Mouse (Mus musculus) gastrocnemius, adult 18-20 months (tissue): ENCODE measurements around the gene D030056L22Rik. TPM values are rescaled to one million over a fixed set of nuclear protein-coding genes. Genes with fewer than 3 reads are reported as not detected.

Experiments used
- DNase-seq: peaks from one replicate; pipeline ENCODE4 v3.0.0; 2021; ENCODE audit warnings: low spot score
- long read RNA-seq, 2 experiments: library from polyadenylated mRNA; stranded (forward); transcript quantifications; one replicate each; pipeline ENCODE4 v2.0.0; 2021
- total RNA-seq, 2 experiments: library from RNA; stranded (reverse); gene quantifications; 2 replicates each; pipeline ENCODE4 v1.2.3; 2021

D030056L22Rik gene
- 1 to 10 TPM; 3.3 to 3.8 TPM for total RNA-seq
- long read RNA-seq, experiment 1, transcript D030056L22Rik-202 (2 exons, 1,677 nt): major isoform, 6 of 9 reads
- long read RNA-seq, experiment 1, partial matches to known transcripts: 0 of 9 reads
- long read RNA-seq, experiment 1, other reads (novel, unspliced or antisense): 0 of 9 reads
- long read RNA-seq, experiment 2, transcript D030056L22Rik-202 (2 exons, 1,677 nt): major isoform, 5 of 8 reads
- long read RNA-seq, experiment 2, partial matches to known transcripts: 0 of 8 reads
- long read RNA-seq, experiment 2, other reads (novel, unspliced or antisense): 1 of 8 reads

GRCm38 (mm10) chr19:18712866-18713300 lies at the start of gene D030056L22Rik:
Gene D030056L22Rik, plus strand, starts transcription at chr19:18713193.
- peak; percentile 97 for DNase-seq

GRCm38 (mm10) chr19:18663904-18664303 lies 49.1 kb upstream of the D030056L22Rik start:
- no peak for DNase-seq

- DNase-seq: no peak
Observed at GRCm38 (mm10) chr19:18666966-18667365, 46.0 kb upstream of the D030056L22Rik start.

GRCm38 (mm10) chr19:18669551-18669950 lies 43.4 kb upstream of the D030056L22Rik start:
- no peak for DNase-seq

DNA sequence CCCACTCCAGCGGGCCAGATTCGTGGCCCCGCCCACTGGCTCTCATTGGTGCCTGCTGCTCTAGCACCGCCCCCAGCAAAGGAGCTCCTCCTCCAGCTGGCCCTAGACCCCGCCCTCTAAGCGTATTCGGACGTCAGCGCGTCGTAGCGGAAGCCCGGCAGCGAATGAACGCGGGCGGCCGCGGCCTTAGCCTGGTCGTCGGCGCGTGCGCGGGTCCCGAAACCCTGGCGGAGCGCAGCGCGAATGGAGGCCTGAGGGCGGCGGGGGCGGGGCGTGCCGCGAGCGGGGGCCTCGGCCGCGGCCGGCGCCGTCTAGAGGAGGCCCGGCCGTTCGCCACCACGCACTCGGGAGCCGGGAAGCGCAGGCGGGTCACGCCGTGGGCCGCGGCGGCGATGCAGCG lies 42.4 kb upstream of the D030056L22Rik start, which contains the start of gene Carnmt1:
TSS of gene Carnmt1 (plus strand) at position 157 of the 400 bp plus-strand sequence.
- DNase-seq: peak; percentile 99

DNA sequence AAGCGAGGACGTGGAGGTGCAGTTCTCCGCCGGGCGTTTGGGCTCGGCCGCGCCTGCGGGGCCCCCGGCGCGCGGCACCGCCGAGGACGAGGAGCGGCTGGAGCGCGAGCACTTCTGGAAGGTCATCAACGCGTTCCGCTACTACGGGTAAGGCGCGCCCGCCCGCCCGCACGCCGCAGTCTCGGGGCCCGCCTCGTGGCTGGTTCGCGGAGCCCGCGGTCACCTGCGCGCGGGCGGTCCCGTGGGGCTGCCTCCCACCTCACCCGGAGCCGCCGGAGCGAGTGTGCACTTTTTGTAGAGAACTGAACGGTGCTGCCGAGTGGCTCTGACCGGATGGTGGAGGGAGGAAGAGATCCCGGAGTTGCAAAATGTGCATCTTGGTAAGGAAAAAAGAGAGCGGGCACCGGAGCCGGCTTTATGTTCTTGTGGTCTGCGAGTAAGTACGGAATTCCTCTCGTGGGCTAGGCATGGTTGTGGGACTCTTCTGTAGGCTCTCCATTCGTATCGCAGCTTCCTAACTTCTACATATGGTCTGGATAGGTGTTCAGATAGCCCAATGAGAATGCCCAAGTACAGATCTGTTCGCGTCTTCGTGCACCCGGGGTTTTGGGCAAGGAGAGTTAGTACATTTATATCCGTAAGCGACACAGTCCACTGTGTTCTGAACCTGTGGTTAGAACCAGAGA lies 41.8 kb upstream of the D030056L22Rik start:
- DNase-seq: no peak

GRCm38 (mm10) chr19:18672498-18672897 lies 40.5 kb upstream of the D030056L22Rik start:
- peak; percentile 40 for DNase-seq

DNA sequence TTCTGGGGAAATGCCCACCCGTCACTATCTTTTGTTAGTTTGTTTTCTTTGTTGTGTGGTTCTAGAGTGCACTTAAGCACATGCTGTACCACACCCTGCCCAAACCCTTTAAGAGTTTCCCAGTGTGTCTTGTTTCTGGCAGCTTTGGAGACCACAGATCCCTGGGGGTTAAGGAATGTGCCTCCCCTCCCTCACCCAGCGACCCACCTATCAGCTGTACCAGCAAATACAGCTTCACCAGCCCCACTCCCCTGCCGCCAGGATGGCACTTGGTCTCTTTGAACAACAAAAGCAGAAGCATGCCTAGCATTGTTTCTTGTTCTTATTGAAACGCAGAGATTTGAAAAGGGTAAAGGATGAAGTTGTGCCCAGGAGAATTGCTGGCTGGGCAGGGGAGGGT lies 39.9 kb upstream of the D030056L22Rik start:
- DNase-seq: no peak

- no peak for DNase-seq
Observed at GRCm38 (mm10) chr19:18682142-18682541, 30.9 kb upstream of the D030056L22Rik start.

GRCm38 (mm10) chr19:18687556-18687955 lies 25.4 kb upstream of the D030056L22Rik start:
- peak; percentile 35 for DNase-seq

DNA sequence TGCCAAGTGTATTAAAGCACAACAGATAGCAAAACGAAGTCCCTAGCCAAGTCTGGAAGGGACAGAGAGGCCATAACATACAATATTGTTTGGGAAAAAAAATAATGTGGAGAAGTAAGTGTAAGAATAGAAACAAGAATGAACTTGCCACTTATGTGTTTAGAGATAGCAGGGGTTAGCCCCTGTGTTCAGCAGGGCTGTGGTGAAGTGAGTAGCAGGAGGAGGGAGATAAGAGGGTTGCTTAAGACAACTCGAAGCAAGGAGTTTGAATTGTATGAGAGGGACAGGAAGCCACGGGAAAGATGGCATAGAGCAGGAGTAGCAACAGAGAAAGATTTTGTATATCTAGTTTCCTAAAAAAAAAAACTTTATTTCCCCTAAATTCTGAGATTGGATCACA lies 20.8 kb upstream of the D030056L22Rik start:
- DNase-seq: no peak

- no peak for DNase-seq
Observed at GRCm38 (mm10) chr19:18692768-18693167, 20.2 kb upstream of the D030056L22Rik start.

DNA sequence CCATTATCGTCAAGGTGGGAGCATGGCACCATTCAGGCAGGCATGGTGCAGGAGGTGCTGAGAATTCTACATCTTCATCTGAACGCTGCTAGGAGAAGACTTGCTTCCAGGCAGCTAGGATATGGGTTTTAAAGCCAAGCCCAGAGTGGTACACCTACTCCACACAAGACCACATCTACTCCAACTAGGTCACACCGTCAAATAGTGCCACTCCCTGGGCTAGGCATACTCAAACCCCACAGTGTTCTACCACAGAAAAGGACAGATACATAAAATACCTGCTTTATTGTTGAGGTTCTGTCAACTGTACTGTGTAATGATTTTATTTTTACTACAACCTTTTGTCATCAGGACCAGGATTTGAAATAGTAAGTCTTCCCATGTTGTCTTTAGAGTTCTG lies 17.9 kb upstream of the D030056L22Rik start:
- DNase-seq: no peak

GRCm38 (mm10) chr19:18695552-18695951 lies 17.4 kb upstream of the D030056L22Rik start:
- no peak for DNase-seq

DNA sequence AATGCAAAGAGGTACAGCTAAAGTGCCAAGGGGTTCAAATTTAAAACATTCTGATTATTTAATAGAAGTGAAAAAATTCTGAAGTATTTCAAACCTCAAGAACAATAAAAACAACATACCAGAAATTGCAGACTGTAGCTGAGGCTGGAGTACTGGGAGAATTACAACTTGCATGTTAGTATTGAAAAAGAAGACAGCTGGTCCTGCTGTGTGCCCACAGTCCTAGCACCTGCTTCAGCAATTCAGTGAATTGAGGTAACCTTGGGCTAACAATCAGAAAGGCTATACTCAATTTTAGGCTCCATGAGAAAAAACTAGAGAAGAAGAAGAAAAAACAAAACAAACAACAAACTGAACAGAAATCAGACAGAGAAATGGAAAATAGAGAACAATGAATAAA lies 4.9 kb upstream of the D030056L22Rik start:
- no peak for DNase-seq

DNA sequence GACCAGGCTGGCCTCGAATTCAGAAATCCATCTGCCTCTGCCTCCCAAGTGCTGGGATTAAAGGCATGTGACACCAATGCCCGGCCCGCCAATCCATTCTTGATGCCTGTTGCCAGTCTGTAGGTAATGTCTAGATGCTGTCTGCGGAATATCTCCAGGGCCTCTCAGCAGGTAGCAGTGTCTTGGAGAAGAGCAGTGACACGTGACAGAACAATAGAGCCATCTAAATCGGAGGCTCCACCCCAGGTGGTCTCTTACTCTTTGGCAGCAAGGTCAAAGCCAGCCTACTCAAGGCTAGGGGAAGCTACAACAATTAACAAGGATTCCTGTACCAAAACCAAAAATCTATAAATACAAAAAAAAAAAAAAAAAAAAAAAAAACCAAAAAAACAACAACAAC lies 2.1 kb upstream of the D030056L22Rik start:
- DNase-seq: no peak

DNA sequence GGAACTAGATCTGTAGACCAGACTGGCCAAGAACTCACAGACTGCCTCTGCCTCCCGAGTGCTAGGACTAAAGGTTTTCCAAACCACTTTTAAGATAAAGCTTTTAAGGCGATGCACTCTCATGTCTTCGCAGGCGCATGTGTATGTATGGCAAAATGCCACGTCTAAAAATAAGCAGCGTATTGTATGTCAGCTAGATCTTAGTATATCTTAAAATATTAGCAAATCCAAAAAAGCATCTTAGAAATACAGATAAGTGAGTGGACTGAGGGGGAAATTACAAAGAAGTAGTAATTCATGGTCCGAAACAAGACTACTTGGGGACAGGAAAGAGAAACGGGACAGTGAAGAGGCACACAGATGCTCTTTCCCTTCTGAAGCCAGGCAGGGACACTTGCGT lies 1.4 kb upstream of the D030056L22Rik start:
- no peak for DNase-seq

GRCm38 (mm10) chr19:18712153-18712865 lies 684 bp upstream of the D030056L22Rik start:
- no peak for DNase-seq

GRCm38 (mm10) chr19:18713357-18713756 lies 364 bp downstream of the D030056L22Rik start:
- peak; percentile 32 for DNase-seq

DNA sequence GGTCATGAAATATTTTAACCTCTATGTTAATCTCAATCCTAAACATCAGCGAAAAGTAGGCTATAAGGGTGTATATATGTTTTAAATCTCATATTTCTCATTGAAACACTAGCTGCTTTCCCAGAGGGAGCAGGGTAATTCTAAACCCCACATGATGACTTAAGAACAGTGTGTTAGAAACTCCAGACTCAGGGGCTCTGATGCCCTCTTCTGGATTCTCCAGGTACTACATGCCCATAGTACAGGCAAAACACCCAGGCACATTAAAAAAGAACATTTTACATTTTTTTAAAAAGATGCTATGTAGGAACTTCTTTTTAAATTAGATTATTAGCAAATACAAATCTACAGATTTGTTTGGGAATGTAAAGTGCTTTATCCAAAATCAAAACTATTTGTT lies 3.4 kb downstream of the D030056L22Rik start:
- peak; percentile 79 for DNase-seq

GRCm38 (mm10) chr19:18720337-18720736 lies 7.3 kb downstream of the D030056L22Rik start:
- DNase-seq: no peak

DNA sequence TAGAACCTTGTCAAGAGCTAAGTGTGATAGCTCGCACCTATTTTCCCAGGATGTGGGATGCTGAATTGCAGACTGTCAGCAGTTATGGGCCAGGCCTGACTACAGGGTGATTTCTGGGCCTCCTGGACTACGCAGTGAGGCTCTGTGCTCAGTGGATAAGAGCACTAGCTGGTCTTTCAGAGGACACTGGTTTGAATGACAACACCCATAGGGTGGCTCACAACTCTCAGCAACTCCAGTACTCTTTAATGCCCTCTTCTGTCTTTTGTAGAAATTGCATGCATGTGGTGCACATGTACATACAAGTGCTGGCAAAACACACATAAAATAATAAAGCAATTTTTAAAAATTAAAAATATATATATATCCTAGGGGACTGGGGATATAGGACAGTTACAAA lies 12.2 kb downstream of the D030056L22Rik start:
- no peak for DNase-seq
